Mouse (Mus musculus) erythroblast, adult 5-6 weeks (primary cell): Measurements from ENCODE around the gene Scap. TPM values are rescaled to one million over a fixed set of nuclear protein-coding genes. Genes with fewer than 3 reads are reported as not detected.

Experiments
- ATAC-seq: replicated peaks from 2 replicates; pipeline ENCODE4 v1.8.0; 2016; ENCODE audit warnings: moderate number of reproducible peaks, mild to moderate bottlenecking, moderate TSS enrichment, inconsistent platforms; ENCODE audit not compliant: poor library complexity, low FRiP score, severe bottlenecking
- total RNA-seq, 2 experiments: library from RNA; stranded (forward) in 1 of 2; stranded (reverse) in 1 of 2; fragments of 150-400 nt in 1 of 2; fragments of 200-764, 138-1000 nt in 1 of 2; gene quantifications; 2 replicates each; pipeline versions ENCODE4 v1.2.3 to v1.2.4; 2015 to 2017; ENCODE audit warnings: low replicate concordance in 2 of 2

Gene Scap
- total RNA-seq (2015; ENCODE audit: low replicate concordance), result 6.9 and 13.8 TPM in 2 replicates
- 2.6 and 3.7 TPM in 2 replicates for total RNA-seq (2017; ENCODE audit: low replicate concordance)

DNA sequence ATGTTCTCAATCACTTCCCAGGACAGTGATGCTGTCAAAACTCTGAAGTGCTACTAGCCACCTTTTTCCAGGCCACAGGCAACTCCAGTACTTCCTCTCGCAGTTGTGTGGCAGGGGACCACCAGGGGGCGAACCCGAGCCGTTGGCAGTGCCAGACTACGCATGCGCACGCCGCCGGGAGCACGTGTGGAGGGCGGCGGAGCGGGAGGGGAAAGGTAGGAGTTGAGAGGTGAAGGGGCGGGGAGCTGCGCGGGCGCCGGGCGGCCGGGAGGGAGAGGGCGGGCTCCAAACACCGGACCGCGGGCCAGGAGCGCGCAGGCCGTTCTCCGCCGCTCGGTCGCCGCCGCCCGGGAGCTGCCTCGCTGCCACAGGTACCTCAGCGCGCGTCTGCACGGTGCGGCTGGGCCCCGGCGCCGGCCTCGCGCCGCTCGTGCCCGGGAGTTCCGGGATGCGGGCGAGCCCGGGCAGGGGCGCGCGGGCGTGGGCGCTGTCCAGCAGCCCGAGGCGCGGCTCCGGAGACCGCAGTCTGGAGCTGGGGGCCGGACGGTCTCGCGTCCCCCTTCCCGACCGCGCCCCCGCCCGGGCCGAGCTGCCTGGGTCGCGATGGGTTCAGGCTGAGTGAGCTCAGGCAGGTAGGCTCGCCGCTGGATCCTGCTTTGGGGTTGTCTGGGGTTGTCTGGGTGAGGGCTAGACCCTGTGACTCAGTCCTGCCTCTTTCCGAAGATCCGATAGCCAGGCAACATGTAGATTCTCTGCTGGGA, at the start of gene Scap:
TSS of gene Scap (plus strand) at position 154 of the 761 bp plus-strand sequence.
- ATAC-seq, result peak; percentile 96

DNA sequence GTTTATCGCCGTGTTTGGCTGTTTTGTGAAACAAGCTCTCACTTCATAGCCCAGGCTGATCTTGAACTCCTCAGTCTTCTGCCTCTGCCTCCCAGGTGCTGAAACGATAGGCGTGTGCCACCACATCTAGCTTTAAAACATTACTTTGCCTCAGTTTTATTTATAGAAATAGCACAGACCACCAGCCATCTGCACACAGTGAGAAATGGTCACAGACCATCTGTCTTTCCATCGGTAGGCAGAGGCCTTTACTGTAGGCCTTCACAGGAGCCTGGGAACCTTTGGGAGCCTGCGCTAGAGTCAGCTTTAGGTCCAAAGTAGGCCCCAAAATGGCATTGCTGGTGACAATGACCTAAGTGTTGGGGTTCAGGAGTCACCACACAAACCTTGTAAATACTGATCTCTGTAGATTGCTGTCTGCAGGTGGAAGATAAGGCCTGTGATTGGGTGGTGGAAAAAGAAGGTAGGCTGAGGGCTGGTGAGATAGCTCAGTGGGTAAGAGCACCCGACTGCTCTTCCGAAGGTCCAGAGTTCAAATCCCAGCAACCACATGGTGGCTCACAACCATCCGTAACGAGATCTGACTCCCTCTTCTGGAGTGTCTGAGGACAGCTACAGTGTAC, 48.9 kb upstream of the Scap start:
- ATAC-seq, result no peak

DNA sequence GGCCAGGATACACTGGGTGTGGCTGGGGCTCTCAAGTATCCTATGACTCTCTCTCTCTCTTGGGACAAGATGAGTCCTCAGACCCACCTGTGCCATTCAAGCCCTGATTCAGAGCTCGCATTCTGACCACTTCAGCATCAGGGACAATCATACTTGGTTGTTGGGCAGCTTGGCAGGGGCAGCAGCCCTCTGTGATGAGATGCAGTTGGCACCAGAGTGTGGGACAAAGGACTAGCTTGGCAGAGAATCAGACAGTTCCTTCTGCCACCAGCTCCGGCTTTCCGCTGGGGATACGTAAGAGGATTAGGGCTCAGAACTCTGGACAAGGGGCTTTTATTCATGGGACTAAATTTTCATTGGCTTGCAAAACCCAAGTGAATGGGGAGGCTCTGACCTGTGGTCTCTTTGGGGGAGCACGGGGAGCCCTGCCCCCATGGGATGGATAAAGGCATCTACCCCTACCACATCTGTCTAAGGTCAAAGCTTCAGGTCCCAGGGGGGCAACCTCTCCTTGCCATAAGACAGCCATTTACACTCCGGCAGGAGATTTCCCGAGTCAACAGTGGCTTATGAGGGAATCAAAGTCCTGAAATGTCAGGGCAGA, 45.7 kb upstream of the Scap start:
- no peak for ATAC-seq

DNA sequence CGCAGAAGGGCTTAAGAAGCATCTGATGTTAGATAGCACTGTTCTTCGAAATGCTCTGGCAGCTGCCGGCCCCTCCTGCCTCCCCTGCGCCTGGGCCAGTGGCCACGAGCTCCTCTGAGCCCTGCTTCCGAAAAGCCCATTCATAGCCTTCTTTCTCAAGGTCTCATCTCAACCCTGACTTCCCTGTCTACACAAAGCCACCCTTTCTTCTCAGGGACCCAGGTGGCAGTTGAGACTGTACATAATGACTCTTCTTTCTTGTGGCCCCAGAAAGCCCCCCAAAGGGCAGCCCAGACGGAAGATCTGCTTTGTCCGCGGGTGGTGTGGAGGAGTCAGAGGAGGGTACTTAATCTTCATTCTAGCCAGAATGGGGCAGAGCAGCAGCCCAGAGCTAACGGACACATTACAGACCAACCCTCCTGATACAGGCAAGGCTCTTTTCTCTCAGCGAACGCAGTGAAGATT, 39.8 kb upstream of the Scap start:
- no peak for ATAC-seq

DNA sequence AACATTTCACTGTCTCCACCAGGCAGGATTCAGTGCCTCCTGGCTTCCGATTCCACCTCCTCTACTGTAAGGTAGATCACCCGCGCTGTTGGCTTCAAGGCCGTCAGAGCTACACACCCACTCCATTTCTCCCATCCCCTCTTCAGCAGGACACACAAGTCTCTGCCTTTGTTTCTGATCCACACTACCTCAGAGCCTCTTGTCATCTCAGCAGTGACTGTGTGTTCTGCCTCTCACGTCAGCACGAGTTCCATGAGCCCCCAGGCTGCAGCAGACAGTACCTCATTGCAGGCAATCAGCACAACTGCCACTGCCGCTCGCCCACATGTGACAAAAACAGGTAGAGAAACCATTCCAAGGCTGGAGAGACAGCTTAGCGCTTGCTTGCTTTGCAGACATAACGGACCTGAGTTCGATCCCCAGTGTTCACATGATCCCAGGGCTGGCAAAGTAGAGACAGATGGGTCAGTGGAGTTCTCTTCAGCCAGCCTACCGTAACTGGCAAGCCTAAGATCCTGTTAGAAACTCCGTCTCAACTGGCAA, 39.1 kb upstream of the Scap start:
- ATAC-seq, result no peak

DNA sequence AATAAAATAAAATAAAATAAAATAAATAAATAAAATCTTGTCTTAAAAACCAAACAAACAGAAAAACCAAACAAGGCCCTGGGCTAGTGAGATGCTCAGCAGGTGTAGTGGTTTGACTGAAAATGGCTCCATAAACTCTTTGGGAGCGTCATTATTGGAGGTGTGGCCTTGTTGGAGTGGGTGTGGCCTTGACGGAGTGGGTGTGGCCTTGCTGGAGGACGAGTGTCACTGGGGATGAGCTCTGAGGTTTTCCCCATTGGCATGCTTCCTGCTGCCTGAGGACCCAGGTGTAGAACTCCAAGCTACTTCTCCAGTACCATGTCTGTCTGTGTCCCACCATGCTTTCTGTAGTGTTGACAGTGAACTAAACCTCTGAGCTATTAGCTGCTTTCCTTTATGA, 38.3 kb upstream of the Scap start:
- ATAC-seq, result no peak

DNA sequence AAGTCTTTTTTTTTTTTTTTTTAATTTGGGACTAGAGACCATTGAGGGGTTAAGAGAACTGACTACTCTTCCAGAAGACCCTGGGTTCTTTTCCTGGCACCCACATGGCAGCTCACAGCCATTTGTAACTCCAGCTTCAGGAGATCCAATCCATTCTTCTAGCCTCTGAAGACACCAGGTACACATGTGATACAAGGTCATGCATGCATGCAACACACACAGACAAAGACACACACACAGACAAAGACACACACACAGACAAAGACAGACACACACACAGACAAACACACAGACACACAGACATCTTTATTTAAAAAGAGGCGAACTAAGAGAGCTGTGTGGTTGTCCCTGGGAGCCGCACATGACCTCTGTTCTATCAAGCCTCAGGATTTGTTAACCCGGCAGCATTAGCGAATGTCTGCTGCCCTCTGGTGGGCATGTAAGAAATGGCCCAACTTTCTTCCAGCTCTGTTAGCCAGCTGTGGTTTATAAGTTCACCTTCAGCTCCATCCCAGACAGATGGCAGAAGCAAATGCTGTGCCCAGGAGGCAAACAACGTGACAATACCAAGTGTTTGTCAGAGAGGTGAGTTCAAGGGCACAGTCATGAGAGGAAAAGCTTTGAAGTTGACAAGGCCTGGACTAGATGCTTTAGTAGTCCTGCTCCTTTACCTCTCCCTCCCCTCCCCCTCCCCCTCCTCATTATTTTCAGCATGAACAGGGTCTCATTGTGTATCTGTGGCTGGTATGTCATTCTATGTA, 36.0 kb upstream of the Scap start:
- ATAC-seq, result peak; percentile 75

DNA sequence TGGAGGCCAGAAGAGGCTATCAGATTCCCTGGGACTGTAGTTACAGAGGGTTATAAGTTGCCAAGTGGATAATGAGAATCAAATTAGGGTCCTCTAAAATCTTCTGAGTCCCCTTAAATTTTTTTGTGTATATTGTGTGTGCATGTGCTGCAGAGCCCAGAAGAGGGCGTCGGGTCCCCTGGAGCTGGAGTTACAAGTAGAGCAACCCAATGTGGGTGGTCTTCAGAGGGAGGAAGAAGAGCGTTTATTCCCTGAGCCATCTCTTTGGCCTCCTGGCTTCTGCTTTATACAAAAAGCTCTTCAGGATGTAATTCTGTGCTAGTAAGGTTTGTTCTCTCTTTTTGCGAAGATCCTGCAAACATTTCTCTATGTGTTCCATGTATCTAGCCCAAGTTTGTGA, 28.6 kb upstream of the Scap start:
- peak; percentile 30 for ATAC-seq

DNA sequence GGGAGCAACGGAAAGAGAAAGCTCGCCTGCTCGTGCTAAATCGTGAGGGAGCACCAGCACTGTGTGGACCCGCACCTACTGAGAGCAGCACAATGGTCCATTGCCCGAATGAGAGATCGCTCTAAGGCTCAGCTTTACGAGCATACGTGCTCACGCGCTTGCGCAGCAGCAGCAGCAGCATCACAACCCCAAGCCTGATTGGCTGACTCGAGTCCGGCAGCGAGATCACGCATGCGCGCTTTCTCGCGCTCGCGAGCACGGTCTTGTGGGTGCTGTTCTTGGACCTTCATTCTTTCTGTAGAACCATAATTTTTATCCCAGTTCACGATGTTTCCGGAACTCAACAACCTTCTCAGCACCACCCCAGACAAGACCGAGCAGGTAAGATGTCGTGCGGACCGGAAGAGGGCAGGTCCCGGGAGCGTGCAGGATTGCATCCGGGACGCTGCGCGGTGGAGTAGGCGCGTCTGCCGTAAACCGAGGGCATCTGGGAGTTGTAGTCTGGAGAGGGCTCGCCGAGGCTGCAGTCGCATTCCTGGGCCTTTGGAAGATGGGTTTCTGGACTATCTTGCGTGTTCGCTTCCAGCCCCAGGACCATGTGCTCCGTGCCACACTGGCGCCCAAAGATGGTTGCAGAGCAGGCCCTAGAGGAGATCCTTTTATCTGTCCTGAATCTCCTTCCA, 28.0 kb upstream of the Scap start, which contains the start of gene Elp6:
TSS of gene Elp6 (plus strand) at position 205 of the 683 bp plus-strand sequence.
- peak; percentile 99 for ATAC-seq

DNA sequence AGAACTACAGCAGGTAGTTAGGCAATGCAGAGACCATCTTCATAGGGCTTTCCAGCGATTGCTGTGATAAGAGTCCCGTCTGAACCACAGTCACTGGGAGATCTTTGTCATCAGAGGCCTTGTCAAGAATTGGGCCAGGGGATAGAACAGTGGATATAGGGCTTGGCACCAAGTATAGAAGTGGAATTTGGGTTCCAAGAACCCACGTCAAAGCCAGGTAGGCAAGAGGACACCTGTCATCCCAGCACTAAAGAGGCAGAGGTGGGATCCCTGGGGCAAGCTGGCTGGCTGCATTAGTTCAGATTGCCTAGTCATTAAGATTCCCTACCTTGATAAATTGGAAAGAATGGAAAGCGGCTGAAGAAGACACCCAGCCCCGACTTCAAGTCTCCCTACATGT, 26.7 kb upstream of the Scap start:
- ATAC-seq, result no peak

DNA sequence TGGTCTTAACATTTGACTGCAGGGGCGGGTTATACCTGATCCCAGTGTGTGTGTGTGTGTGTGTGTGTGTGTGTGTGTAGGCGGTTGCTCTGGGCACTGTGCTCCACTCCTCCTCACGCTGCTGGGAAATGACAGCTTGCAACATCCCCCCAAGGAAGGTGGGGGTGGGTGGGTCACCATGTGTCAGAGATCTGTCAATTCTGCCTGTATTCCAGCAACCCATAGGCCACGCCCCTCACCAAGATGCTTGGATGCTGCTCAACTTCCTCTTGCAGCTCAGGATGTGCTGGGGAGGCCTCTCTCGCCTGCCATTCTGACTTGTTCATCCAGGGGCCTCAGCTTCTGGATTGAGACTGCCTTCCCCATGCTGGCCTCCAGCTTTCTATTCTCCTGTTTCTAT, 18.4 kb upstream of the Scap start:
- no peak for ATAC-seq

DNA sequence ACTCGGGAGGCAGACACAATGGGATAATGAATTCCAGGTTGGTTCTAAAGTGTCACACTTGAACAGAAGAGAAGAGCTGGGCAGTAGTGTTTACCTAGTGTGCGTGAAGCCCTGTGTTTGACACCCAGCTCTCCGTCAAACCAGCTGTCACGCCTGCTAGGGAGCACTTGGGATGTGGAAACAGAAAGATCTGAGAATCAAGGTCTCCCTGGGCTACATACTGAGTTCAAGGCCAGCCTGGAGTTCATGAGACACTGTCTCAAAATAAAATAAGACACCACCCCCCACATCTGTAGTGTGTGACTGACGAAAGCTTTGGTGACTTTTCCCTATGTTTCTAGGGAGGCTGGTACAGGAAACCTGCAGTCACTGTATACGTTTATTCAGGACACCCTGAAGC, 17.7 kb upstream of the Scap start:
- ATAC-seq, result no peak

DNA sequence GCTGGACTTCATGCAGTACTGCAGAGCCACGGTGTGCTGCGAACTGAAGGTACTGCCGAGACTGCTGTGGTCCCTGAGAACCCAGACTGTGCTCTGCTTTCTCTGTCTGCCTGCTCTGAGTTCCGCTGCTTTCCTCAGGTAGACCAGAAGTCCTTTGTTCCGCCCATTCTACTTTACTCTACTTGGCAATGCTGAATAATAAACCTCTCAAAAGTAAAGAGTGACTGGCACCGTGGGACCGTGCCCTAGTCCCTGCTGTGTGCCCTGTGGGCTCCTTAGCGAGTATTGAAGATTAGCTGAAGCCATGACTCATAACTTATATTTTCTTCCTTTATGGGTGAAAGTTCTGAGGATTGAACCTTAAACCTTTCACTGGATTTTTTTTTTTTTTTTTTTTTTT, 17.2 kb upstream of the Scap start:
- ATAC-seq, result no peak

DNA sequence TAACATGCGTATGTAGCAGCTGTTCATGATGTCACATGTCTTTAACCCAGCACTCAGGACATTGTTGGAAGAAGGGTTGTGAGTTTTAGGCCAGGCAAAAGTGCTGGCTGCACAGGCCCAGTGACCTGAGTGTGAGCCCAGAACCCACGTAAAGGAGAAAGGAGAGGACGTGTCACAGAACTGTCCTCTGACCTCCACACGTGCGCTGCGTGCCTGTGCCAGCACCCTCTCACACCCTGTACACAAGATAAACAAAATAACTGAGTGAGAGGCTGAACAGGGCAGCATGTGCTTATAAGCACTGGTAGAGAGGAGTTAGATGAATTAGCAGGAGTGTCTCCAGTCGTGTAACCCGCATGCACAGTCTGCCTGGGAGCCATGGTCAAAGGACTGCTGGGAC, 16.6 kb upstream of the Scap start:
- no peak for ATAC-seq

DNA sequence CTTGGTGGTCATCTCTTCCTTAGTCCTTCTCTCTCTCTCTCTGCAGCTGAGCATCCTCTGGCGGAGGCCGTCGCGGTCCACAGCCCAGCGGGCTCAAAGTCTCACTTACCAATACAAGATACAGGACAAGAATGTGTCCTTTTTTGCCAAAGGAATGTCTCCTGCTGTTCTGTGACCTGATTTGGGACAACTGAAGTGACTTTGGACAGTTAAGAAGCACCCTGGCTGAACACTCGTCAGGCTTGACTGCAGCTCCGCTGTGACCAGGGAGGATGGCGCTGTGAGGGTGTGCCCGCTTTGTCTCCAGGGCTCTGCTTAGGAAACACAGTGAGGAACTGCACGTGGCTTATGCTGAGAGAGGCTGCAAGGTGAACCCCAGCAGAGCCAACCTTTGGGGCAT, 12.3 kb upstream of the Scap start:
- no peak for ATAC-seq

DNA sequence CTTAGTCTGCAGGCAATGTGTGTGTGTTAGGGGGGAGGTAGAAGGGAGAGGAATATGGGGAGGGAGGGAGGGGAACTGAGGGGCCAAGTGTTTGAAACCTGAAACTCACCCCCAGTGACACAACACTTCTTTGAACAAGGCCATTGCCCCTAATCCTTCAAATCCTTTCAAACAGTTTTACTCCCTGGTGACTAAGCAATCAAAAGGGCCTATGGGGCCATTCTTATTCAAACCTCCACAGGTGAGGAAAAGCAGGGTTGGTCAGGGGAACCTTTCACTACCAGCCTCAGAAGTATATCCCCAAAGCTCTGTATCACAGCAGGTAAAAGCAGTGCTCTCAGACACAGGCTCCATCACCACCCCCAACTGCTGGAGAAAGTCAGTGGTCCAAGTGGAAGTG, 10.1 kb upstream of the Scap start:
- ATAC-seq, result no peak

DNA sequence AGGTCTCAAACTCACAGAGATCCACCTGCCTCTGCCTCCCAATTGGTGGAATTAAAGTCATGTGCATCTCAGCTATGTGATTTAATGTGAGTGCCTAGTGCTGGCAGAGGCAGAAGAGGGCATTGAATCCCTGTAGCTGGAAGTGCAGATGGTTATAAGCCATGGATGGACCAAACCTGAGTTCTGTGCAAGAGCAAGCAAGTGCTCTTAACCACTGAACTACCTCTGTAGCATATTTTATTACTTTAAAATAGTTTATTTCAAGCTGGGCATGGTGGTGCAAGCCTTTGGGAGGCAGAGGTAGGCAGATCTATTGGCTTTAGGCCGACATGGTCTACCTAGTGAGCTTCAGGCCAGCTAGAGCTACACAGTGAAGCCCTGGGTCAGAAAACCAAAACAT, 8.9 kb upstream of the Scap start:
- no peak for ATAC-seq

DNA sequence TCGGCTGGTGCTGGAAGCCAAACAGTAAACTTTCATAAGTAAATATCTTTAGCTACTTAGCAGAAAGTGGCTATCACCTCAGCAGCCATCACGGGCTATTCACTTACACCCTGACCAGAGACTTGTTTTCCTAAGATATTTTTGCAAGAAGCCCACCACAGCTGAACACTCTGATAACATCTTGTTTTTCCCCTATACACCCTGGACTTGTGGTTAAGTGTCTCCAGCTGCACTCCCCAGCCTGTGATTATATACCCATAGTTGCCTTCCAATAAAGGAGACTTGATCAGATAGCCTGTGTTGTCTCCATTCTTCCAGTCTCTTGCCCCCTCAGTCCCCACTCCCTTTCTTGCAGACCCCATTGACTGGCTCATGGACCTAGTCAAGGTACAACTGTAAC, 4.9 kb upstream of the Scap start:
- ATAC-seq, result no peak

DNA sequence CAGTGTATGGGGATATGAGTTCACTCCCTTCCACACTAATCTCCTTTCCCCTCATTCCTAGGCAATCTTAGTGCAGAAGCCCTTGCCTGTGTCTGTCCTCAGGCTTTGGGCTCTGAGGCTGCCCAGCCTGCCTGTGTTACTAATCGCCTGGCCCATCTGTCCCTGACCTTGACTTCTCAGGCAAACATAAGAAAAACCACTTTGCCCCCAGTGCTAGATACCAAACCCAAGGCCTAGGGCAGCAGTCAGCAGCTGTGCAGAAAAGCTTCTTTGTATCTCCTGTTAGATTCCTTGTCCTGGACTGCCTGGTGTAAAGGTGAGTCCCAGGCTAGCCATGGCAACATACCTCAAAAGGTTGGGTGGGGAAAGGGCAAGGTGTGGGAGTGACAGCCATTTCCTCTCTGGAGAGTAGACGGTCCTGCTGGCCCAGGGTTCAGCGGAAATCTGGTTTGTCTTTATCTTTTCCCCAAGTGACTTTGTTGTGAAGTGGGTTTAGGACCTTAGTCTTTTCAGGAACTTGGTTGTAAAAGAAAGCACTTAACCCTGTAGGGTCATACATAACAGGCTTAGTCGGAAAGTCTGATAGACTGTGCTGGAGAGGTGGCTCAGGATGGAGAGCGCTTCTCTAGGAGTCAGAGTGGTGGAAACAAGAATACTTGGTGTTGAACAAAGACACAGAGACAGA, 4.0 kb upstream of the Scap start:
- ATAC-seq, result no peak
